ENCODE assay signal across 8 mouse cellular contexts in genomic region chr6:101473257-101473925, GRCm38 (mm10).
DNase-seq lines count a peak whose midpoint lies in the region; ATAC-seq lines count a peak whose summit lies in the region.

No protein-coding gene starts in this region.

- H3K4me2 ChIP-seq in kidney, embryonic 15.5 days: no peak overlapping the region
- H3K4me2 ChIP-seq in limb, embryonic 12.5 days: no peak overlapping the region

- H3K27me3 ChIP-seq in embryonic facial prominence, embryonic 10.5 days (replicated peaks; ENCODE audit: low read depth, poor library complexity, severe bottlenecking): no peaks in the 10 kb centered on the region
- no peaks in the 10 kb centered on the region for H3K27me3 ChIP-seq in kidney, embryonic 15.5 days
- no peaks in the 10 kb centered on the region for H3K27me3 ChIP-seq in limb, embryonic 12.5 days

- H3K36me3 ChIP-seq in embryonic facial prominence, embryonic 10.5 days (replicated peaks): no peaks in the 10 kb centered on the region
- no peaks in the 10 kb centered on the region for H3K36me3 ChIP-seq in kidney, embryonic 15.5 days
- no peaks in the 10 kb centered on the region for H3K36me3 ChIP-seq in limb, embryonic 12.5 days

- 0 out of 2 replicates have a peak overlapping the region, but pooled peaks have one; percentile 3 for H3K27ac ChIP-seq in embryonic facial prominence, embryonic 10.5 days (replicated peaks)
- 0 out of 2 replicates have a peak overlapping the region, but pooled peaks have one; percentile 34 for H3K27ac ChIP-seq in kidney, embryonic 15.5 days
- H3K27ac ChIP-seq in limb, embryonic 12.5 days: 0 out of 2 replicates have a peak overlapping the region, but pooled peaks have one; percentile 13

- ATAC-seq in kidney, embryonic 15.5 days (replicated peaks; ENCODE audit: low FRiP score): no peak; the same call in 1 of the 2 replicates
- ATAC-seq in limb, embryonic 12.5 days (ENCODE audit: insufficient number of reproducible peaks, insufficient read depth, low FRiP score, low TSS enrichment, low read depth): peak; percentile 82
- no peak for ATAC-seq in megakaryocyte progenitor cell, adult 5-6 weeks (replicated peaks; ENCODE audit: poor library complexity)
- no peak for ATAC-seq in activated CD4-positive, CD25-positive, alpha-beta regulatory T cell, adult 4 months

- peaks cover 16% of the 10 kb centered on the region for H3K4me1 ChIP-seq in embryonic facial prominence, embryonic 10.5 days
- H3K4me1 ChIP-seq in kidney, embryonic 15.5 days: no peaks in the 10 kb centered on the region
- peaks cover 15% of the 10 kb centered on the region; the same call in 1 of the 2 replicates for H3K4me1 ChIP-seq in limb, embryonic 12.5 days (replicated peaks)

- peak; percentile 5 to 16 for DNase-seq in cerebellum, adult 18-20 months
- peak; percentile 45 for DNase-seq in embryonic facial prominence, embryonic 10.5 days (ENCODE audit: low spot score)
- peak; percentile 93 for DNase-seq in gonadal fat pad, adult 2 months (ENCODE audit: low read depth)
- DNase-seq in retina, postnatal 1 day: peak; percentile 86

- H3K9me3 ChIP-seq in embryonic facial prominence, embryonic 10.5 days: no peaks in the 10 kb centered on the region
- H3K9me3 ChIP-seq in kidney, embryonic 15.5 days (replicated peaks): no peaks in the 10 kb centered on the region
- no peaks in the 10 kb centered on the region for H3K9me3 ChIP-seq in limb, embryonic 12.5 days

- no peak overlapping the region for H3K9ac ChIP-seq in kidney, embryonic 15.5 days
- H3K9ac ChIP-seq in limb, embryonic 12.5 days (replicated peaks): no peak overlapping the region

- H3K4me3 ChIP-seq in embryonic facial prominence, embryonic 10.5 days: no peak overlapping the region
- no peak overlapping the region for H3K4me3 ChIP-seq in kidney, embryonic 15.5 days (replicated peaks)
- no peak overlapping the region for H3K4me3 ChIP-seq in limb, embryonic 12.5 days (replicated peaks)

- 14% methylated on average over 5 of the region's 5 CpGs for WGBS in embryonic facial prominence, embryonic 10.5 days
- 46% methylated on average over 5 of the region's 5 CpGs for WGBS in kidney, embryonic 15.5 days
- WGBS in limb, embryonic 12.5 days: 30% methylated on average over 5 of the region's 5 CpGs

Comparison
In these comparisons a context has a peak if more than half of its experiments do, and no peak if none do; other contexts are left out.
1. DNase-seq: peak in every context shown above with its lines; median percentile 93 in gonadal fat pad, adult 2 months; 86 in retina, postnatal 1 day; 45 in embryonic facial prominence, embryonic 10.5 days; 10 in cerebellum, adult 18-20 months.